In genomic region chr16:4963797-4964709, GRCm38 (mm10) we compare ENCODE assay signal across 7 mouse cellular contexts. TPM values are rescaled to one million over a fixed set of nuclear protein-coding genes. Genes with fewer than 3 reads are reported as not detected.
DNase-seq lines count a peak whose midpoint lies in the region; ATAC-seq lines count a peak whose summit lies in the region.

Gene Anks3, minus strand, starts transcription at chr16:4964205.

- H3K4me1 ChIP-seq in embryonic facial prominence, embryonic 10.5 days: peaks cover 21% of the 10 kb centered on the region
- peaks cover 23% of the 10 kb centered on the region for H3K4me1 ChIP-seq in limb, embryonic 10.5 days
- H3K4me1 ChIP-seq in midbrain, embryonic 13.5 days (replicated peaks): peaks cover 29% of the 10 kb centered on the region

- H3K4me3 ChIP-seq in embryonic facial prominence, embryonic 10.5 days: peak within 1 kb of the TSS; percentile 93
- H3K4me3 ChIP-seq in limb, embryonic 10.5 days: peak within 1 kb of the TSS; percentile 93
- peak within 1 kb of the TSS; percentile 94 for H3K4me3 ChIP-seq in midbrain, embryonic 13.5 days (replicated peaks)

- H3K9me3 ChIP-seq in embryonic facial prominence, embryonic 10.5 days: no peaks in the 10 kb centered on the region
- H3K9me3 ChIP-seq in limb, embryonic 10.5 days (replicated peaks): no peaks in the 10 kb centered on the region
- no peaks in the 10 kb centered on the region for H3K9me3 ChIP-seq in midbrain, embryonic 13.5 days

- no peaks in the 10 kb centered on the region for H3K27me3 ChIP-seq in embryonic facial prominence, embryonic 10.5 days (replicated peaks; ENCODE audit: low read depth, poor library complexity, severe bottlenecking)
- H3K27me3 ChIP-seq in limb, embryonic 10.5 days (ENCODE audit: low read depth, poor library complexity, severe bottlenecking): no peaks in the 10 kb centered on the region
- no peaks in the 10 kb centered on the region for H3K27me3 ChIP-seq in midbrain, embryonic 13.5 days

- peaks cover 17% of the 10 kb centered on the region for H3K36me3 ChIP-seq in embryonic facial prominence, embryonic 10.5 days (replicated peaks)
- H3K36me3 ChIP-seq in limb, embryonic 10.5 days: peaks cover 16% of the 10 kb centered on the region
- peaks cover 10% of the 10 kb centered on the region for H3K36me3 ChIP-seq in midbrain, embryonic 13.5 days

- H3K27ac ChIP-seq in embryonic facial prominence, embryonic 10.5 days (replicated peaks): peak within 1 kb of the TSS; percentile 86
- H3K27ac ChIP-seq in limb, embryonic 10.5 days: peak within 1 kb of the TSS; percentile 78
- H3K27ac ChIP-seq in midbrain, embryonic 13.5 days: peak within 1 kb of the TSS; percentile 89

- peak; percentile 84 for ATAC-seq in granulocyte monocyte progenitor cell, adult 5-6 weeks (replicated peaks; ENCODE audit: poor library complexity, severe bottlenecking)
- peak; percentile 99 for ATAC-seq in midbrain, embryonic 13.5 days

- H3K4me2 ChIP-seq in midbrain, embryonic 13.5 days (replicated peaks): peak within 1 kb of the TSS; percentile 81

- peak within 1 kb of the TSS; percentile 92 for H3K9ac ChIP-seq in midbrain, embryonic 13.5 days (replicated peaks)

- under 1% methylated on average over 76 of the region's 76 CpGs for WGBS in embryonic facial prominence, embryonic 10.5 days
- under 1% methylated on average over 76 of the region's 76 CpGs for WGBS in limb, embryonic 10.5 days
- under 1% methylated on average over 75 of the region's 76 CpGs for WGBS in midbrain, embryonic 13.5 days

- peak; percentile 98 for DNase-seq in adrenal gland, postnatal 10 days
- peak; percentile 94 for DNase-seq in embryonic facial prominence, embryonic 10.5 days (ENCODE audit: low spot score)
- DNase-seq in kidney, adult 11 months: peak; percentile 99
- DNase-seq in limb, embryonic 10.5 days (ENCODE audit: low spot score): peak; percentile 96
- peak; percentile 90 for DNase-seq in spleen, adult 12 weeks (ENCODE audit: low spot score)

RNA-seq across cellular contexts. Expression of gene Anks3, which starts in this region (rescaled TPM):
- 10 to 100 TPM; 30.3 to 41.9 TPM for total RNA-seq in adrenal gland, postnatal 10 days (2021)
- 45.3 and 45.8 TPM in 2 replicates for polyA plus RNA-seq in embryonic facial prominence, embryonic 10.5 days (2016; fragmentation: Nextera tagmentation; extraction: Ambion mirVana)
- total RNA-seq in granulocyte monocyte progenitor cell, adult 5-6 weeks (2014; fragmentation: Nextera tagmentation): 34.2 and 72.9 TPM in 2 replicates
- total RNA-seq in granulocyte monocyte progenitor cell, adult 5-6 weeks (2017): 19.3 and 34.8 TPM in 2 replicates
- 43.6 and 55.6 TPM in 2 replicates for polyA plus RNA-seq in limb, embryonic 10.5 days (2016; fragmentation: Nextera tagmentation; extraction: Ambion mirVana)
- 79.1 and 85.4 TPM in 2 replicates for polyA plus RNA-seq in midbrain, embryonic 13.5 days (2015; fragmentation: Nextera tagmentation; extraction: Ambion mirVana)

Comparison
In these comparisons a context has a peak if more than half of its experiments do, and no peak if none do; other contexts are left out.
1. Peak in every context shown above with its lines: DNase-seq, ATAC-seq, H3K4me3 ChIP-seq and H3K27ac ChIP-seq.